Mouse (Mus musculus): Measurements from ENCODE around the gene Mvb12b. TPM values are rescaled to one million over a fixed set of nuclear protein-coding genes. Genes with fewer than 3 reads are reported as not detected.
A peak's percentile ranks its signal among the peaks of the same experiment; 100 is the strongest.

Mvb12b gene
- polyA plus RNA-seq, 1 experiment from 2014 or later = 85.8 TPM

GRCm38 (mm10) chr2:33708831-33709230 is 178.9 kb downstream of the Mvb12b start:
- Histone ChIP-seq H3K9me3 (no peaks in the 10 kb centered on the region), H3K27me3 (peaks cover 35% of the 10 kb centered on the region; the same call in 1 of the 2 replicates)

GRCm38 (mm10) chr2:33708096-33708495 is 179.7 kb downstream of the Mvb12b start:
- WGBS = 44% methylated on average over 3 of the region's 3 CpGs
- H3K9me3 ChIP-seq = no peaks in the 10 kb centered on the region
- no peak for ATAC-seq (replicated peaks)

More at GRCm38 (mm10) chr2:33708831-33709230, 178.9 kb downstream of the Mvb12b start:
- H3K27ac ChIP-seq (replicated peaks) = no peak overlapping the region
- H3K4me3 ChIP-seq = no peak overlapping the region
- H3K4me2 ChIP-seq (replicated peaks) = no peak overlapping the region
- H3K9ac ChIP-seq (replicated peaks) = no peak overlapping the region
- no peak for ATAC-seq (replicated peaks)
- H3K4me1 ChIP-seq = peaks cover 20% of the 10 kb centered on the region
- no peaks in the 10 kb centered on the region for H3K36me3 ChIP-seq
- WGBS = 94% methylated on average over 8 of the region's 8 CpGs

GRCm38 (mm10) chr2:33706403-33706802 is 181.3 kb downstream of the Mvb12b start:
- WGBS = 43% methylated on average over 9 of the region's 9 CpGs
- no peak overlapping the region for H3K27ac ChIP-seq (replicated peaks)
- no peaks in the 10 kb centered on the region for H3K36me3 ChIP-seq
- no peak overlapping the region for H3K9ac ChIP-seq (replicated peaks)
- no peak for ATAC-seq (replicated peaks)
- peaks cover 12% of the 10 kb centered on the region for H3K4me1 ChIP-seq
- no peak overlapping the region for H3K4me3 ChIP-seq
- H3K9me3 ChIP-seq = no peaks in the 10 kb centered on the region
- no peak overlapping the region for H3K4me2 ChIP-seq (replicated peaks)
- H3K27me3 ChIP-seq = peaks cover 35% of the 10 kb centered on the region; the same call in 1 of the 2 replicates

More at GRCm38 (mm10) chr2:33708096-33708495, 179.7 kb downstream of the Mvb12b start:
- Histone ChIP-seq H3K36me3 (no peaks in the 10 kb centered on the region), H3K9ac (replicated peaks) (no peak overlapping the region), H3K4me3 (no peak overlapping the region), H3K27ac (replicated peaks) (no peak overlapping the region), H3K27me3 (peaks cover 35% of the 10 kb centered on the region; the same call in 1 of the 2 replicates), H3K4me2 (replicated peaks) (no peak overlapping the region), H3K4me1 (peaks cover 12% of the 10 kb centered on the region)

GRCm38 (mm10) chr2:33705687-33706320 is 181.9 kb downstream of the Mvb12b start:
- H3K4me3 ChIP-seq = no peak overlapping the region
- H3K27me3 ChIP-seq = peaks cover 35% of the 10 kb centered on the region; the same call in 1 of the 2 replicates
- WGBS = 22% methylated on average over 16 of the region's 16 CpGs
- no peaks in the 10 kb centered on the region for H3K36me3 ChIP-seq
- H3K4me2 ChIP-seq (replicated peaks) = no peak overlapping the region
- no peaks in the 10 kb centered on the region for H3K9me3 ChIP-seq
- H3K4me1 ChIP-seq = peaks cover 18% of the 10 kb centered on the region
- no peak for ATAC-seq (replicated peaks)
- H3K27ac ChIP-seq (replicated peaks) = no peak overlapping the region
- H3K9ac ChIP-seq (replicated peaks) = no peak overlapping the region

- WGBS = 61% methylated on average over 5 of the region's 5 CpGs
- peaks cover 23% of the 10 kb centered on the region for H3K4me1 ChIP-seq
- H3K36me3 ChIP-seq = no peaks in the 10 kb centered on the region
- H3K9me3 ChIP-seq = no peaks in the 10 kb centered on the region
- no peak overlapping the region for H3K9ac ChIP-seq (replicated peaks)
- H3K27me3 ChIP-seq = peaks cover 31% of the 10 kb centered on the region; the same call in 1 of the 2 replicates
- H3K27ac ChIP-seq (replicated peaks) = no peak overlapping the region
- H3K4me2 ChIP-seq (replicated peaks) = no peak overlapping the region
- no peak for ATAC-seq (replicated peaks)
- no peak overlapping the region for H3K4me3 ChIP-seq
These were observed 184.5 kb downstream of the Mvb12b start for GRCm38 (mm10) chr2:33703286-33703685.

- no peak overlapping the region for H3K27ac ChIP-seq (replicated peaks)
- WGBS = 59% methylated on average over 5 of the region's 5 CpGs
- peaks cover 23% of the 10 kb centered on the region for H3K4me1 ChIP-seq
- H3K9me3 ChIP-seq = no peaks in the 10 kb centered on the region
- ATAC-seq (replicated peaks) = no peak
- H3K4me2 ChIP-seq (replicated peaks) = no peak overlapping the region
- peaks cover 26% of the 10 kb centered on the region; the same call in 1 of the 2 replicates for H3K27me3 ChIP-seq
- no peak overlapping the region for H3K9ac ChIP-seq (replicated peaks)
- H3K4me3 ChIP-seq = no peak overlapping the region
- H3K36me3 ChIP-seq = no peaks in the 10 kb centered on the region
These were observed 185.0 kb downstream of the Mvb12b start for GRCm38 (mm10) chr2:33702705-33703104.

GRCm38 (mm10) chr2:33701446-33701815 is 186.3 kb downstream of the Mvb12b start:
- Histone ChIP-seq H3K4me3 (no peak overlapping the region), H3K4me1 (peaks cover 23% of the 10 kb centered on the region), H3K36me3 (no peaks in the 10 kb centered on the region), H3K9ac (replicated peaks) (no peak overlapping the region), H3K27ac (replicated peaks) (no peak overlapping the region), H3K27me3 (peaks cover 15% of the 10 kb centered on the region; the same call in 1 of the 2 replicates), H3K9me3 (no peaks in the 10 kb centered on the region), H3K4me2 (replicated peaks) (no peak overlapping the region)
- 33% methylated on average over 7 of the region's 7 CpGs for WGBS
- 0 out of 2 replicates have a peak, but pooled peaks have one; percentile 13 for ATAC-seq (replicated peaks)

GRCm38 (mm10) chr2:33700581-33701445 is 186.9 kb downstream of the Mvb12b start:
- no peak overlapping the region for H3K27ac ChIP-seq (replicated peaks)

GRCm38 (mm10) chr2:33698898-33699297 is 188.8 kb downstream of the Mvb12b start:
- Histone ChIP-seq H3K9ac (replicated peaks) (no peak overlapping the region), H3K9me3 (no peaks in the 10 kb centered on the region), H3K27me3 (no peaks in the 10 kb centered on the region; the same call in 1 of the 2 replicates), H3K27ac (replicated peaks) (no peak overlapping the region), H3K4me1 (peaks cover 16% of the 10 kb centered on the region), H3K4me3 (no peak overlapping the region), H3K36me3 (no peaks in the 10 kb centered on the region), H3K4me2 (replicated peaks) (no peak overlapping the region)
- WGBS = 62% methylated on average over 3 of the region's 3 CpGs
- no peak for ATAC-seq (replicated peaks)

More at GRCm38 (mm10) chr2:33700581-33701445, 186.9 kb downstream of the Mvb12b start:
- Histone ChIP-seq H3K27me3 (peaks cover 10% of the 10 kb centered on the region; the same call in 1 of the 2 replicates), H3K4me2 (replicated peaks) (no peak overlapping the region), H3K9me3 (no peaks in the 10 kb centered on the region), H3K36me3 (no peaks in the 10 kb centered on the region), H3K4me1 (peaks cover 17% of the 10 kb centered on the region), H3K4me3 (no peak overlapping the region), H3K9ac (replicated peaks) (no peak overlapping the region)
- peak; percentile 46; the same call in 1 of the 2 replicates for ATAC-seq (replicated peaks)
- WGBS = 11% methylated on average over 15 of the region's 15 CpGs

- Histone ChIP-seq H3K27me3 (no peaks in the 10 kb centered on the region), H3K4me2 (replicated peaks) (no peak overlapping the region), H3K9ac (replicated peaks) (no peak overlapping the region), H3K9me3 (no peaks in the 10 kb centered on the region), H3K36me3 (no peaks in the 10 kb centered on the region), H3K27ac (replicated peaks) (no peak overlapping the region), H3K4me1 (peaks cover 11% of the 10 kb centered on the region), H3K4me3 (no peak overlapping the region)
- WGBS = 73% methylated on average over 3 of the region's 3 CpGs
- no peak for ATAC-seq (replicated peaks)
These were observed 191.3 kb downstream of the Mvb12b start for GRCm38 (mm10) chr2:33696428-33696827.

GRCm38 (mm10) chr2:33693931-33694330 is 193.8 kb downstream of the Mvb12b start:
- 75% methylated on average over 3 of the region's 3 CpGs for WGBS
- ATAC-seq (replicated peaks) = no peak
- no peaks in the 10 kb centered on the region for H3K27me3 ChIP-seq
- peaks cover 7% of the 10 kb centered on the region for H3K4me1 ChIP-seq
- H3K9ac ChIP-seq (replicated peaks) = no peak overlapping the region
- no peak overlapping the region for H3K4me3 ChIP-seq
- no peaks in the 10 kb centered on the region for H3K9me3 ChIP-seq
- H3K27ac ChIP-seq (replicated peaks) = no peak overlapping the region
- H3K36me3 ChIP-seq = no peaks in the 10 kb centered on the region
- no peak overlapping the region for H3K4me2 ChIP-seq (replicated peaks)

GRCm38 (mm10) chr2:33689880-33690462 is 197.8 kb downstream of the Mvb12b start:
- 29% methylated on average over 9 of the region's 9 CpGs for WGBS
- no peaks in the 10 kb centered on the region for H3K36me3 ChIP-seq
- H3K4me1 ChIP-seq = peaks cover 11% of the 10 kb centered on the region
- H3K4me3 ChIP-seq = no peak overlapping the region
- ATAC-seq (replicated peaks) = peak; percentile 35; the same call in 1 of the 2 replicates
- H3K27ac ChIP-seq (replicated peaks) = no peak overlapping the region
- no peak overlapping the region for H3K9ac ChIP-seq (replicated peaks)
- no peak overlapping the region for H3K4me2 ChIP-seq (replicated peaks)
- H3K9me3 ChIP-seq = no peaks in the 10 kb centered on the region
- H3K27me3 ChIP-seq = no peaks in the 10 kb centered on the region

All from forebrain, embryonic 15.5 days (tissue).